Mouse (Mus musculus) adrenal gland, adult 18-20 months (tissue): Measurements from ENCODE around the gene Cby1. TPM values are rescaled to one million over a fixed set of nuclear protein-coding genes. Genes with fewer than 3 reads are reported as not detected.
"Not testable (repeated sequence)": the region's sequence is repeated elsewhere in the genome, so short reads cannot be mapped to it uniquely, and the experiment has no call there.

Source experiments
- DNase-seq, 2 experiments: peaks; one replicate each; pipeline ENCODE4 v3.0.0; 2021 to 2022; ENCODE audit warnings: low spot score in 2 of 2
- total RNA-seq, 2 experiments: library from RNA; stranded (reverse); gene quantifications; 1 replicate in 1 of 2; 2 replicates in 1 of 2; pipeline ENCODE4 v1.2.3; 2021

The Cby1 gene
- total RNA-seq, 2 experiments from 2014 or later = 16.9 to 18.7 TPM

DNA sequence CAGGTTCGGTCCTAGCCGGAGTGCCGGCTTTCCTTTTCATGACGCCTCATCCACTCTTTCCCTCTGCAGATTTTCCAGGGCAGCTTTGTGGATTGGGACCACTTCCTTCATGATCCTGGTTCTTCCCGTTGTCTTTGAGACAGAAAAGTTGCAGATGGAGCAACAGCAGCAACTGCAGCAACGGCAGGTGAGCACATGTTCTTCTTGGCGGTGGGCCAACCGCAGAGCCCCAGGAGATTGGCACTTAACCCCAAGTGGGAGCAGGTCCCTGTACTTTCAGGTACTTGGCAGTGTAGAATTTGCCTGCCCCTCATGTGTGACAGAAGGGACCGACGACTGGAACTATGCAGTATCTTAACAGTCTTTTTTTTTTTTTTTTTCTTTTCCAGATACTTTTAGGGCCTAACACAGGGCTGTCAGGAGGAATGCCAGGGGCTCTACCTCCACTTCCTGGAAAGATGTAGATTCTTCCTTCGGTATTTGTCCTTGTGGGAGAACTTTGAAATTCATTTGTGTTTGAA, 12.9 kb downstream of the Cby1 start:
- DNase-seq = not testable (repeated sequence)

DNA sequence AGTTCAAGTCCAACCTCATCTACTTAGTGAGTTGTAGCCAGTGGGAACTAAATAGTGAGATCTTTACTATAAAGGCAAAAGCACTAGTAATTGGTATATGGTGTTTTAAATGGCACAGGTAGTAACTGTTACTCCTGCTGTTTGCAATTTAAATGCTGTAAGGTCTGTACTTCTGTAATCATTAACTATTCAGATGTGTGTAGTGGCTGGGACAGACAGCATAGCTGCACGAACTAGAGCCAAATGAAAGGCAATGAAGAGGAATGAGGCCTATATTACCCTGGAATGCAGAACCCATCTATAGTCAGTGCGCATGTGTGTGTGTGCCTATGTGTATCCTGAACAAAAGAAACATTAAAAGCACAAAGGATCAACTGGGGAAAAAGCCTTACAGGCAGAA, 18.9 kb downstream of the Cby1 start:
- DNase-seq = no peak

DNA sequence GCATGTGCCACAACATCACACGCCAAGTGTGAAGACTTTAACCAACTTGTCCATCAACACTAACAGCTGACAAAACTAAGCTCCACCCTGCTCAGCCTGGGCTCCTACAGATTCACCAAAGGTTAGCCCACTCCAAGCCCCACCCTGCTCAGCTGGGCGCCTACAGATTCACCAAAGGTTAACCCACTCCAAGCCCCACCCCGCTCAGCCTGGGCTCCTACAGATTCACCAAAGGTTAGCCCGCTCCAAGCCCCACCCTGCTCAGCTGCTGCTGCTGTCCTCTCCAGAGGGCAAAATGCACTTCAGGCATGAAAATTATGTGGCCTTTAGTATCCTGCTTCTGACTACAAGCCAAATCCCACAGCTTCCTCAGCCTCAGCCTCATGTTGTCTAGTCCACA, 23.0 kb downstream of the Cby1 start:
- no peak for DNase-seq

DNA sequence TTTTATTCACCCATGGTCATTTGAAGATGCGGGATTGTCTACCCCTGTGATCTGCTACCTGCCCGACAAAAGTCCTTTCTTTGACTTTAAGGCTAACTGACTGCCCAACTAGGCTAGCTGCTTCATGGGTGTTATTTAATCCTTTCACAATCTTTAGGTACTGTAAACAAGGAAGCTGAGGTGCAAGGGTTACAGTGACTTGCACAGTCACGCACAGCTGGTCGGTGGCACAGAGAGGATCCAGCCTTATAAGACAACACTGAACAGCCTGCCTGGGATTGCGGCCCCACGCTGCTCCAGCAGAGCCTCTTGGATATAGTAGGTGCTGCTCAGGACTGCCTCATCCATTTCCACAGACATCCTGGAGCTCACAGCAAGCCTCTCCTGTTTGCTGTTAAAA, 24.1 kb downstream of the Cby1 start:
- no peak for DNase-seq

DNA sequence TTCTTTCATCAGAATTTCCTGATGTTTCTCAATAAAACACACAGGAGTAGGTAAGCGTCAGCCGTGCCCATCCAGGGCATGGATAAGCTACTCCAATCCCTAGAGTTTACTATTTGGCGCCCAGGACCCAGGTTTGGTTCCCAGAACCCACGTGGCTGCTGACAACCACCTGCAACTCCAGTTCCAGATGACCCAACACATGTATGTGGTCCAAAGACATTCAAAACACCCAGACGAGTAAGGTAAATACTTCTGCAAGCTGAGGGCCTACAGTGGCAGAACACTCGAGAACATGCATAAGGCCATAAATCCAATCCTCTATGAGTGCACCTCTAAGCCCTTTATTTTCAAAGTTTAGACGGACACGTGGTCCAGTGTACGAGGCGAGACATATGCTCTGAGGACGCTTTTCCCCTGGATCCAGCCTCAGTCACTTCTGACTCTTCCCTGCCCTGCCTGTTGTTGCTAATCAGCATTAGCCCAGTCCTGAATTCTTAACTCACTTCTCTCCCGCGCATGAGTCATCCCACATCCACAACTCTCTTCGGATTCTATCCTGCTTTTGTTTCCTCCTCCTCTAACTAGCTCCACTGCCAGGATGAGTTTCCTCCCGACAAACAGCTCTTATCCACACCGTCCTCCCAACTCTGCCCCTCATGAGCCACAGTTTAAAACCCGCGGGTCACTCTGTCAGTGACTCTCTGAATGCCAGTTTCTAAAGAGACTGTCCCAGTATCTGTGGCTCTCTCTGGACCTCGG, 24.9 kb downstream of the Cby1 start:
- peak in 1 of 2 experiments; percentile 25 for DNase-seq

DNA sequence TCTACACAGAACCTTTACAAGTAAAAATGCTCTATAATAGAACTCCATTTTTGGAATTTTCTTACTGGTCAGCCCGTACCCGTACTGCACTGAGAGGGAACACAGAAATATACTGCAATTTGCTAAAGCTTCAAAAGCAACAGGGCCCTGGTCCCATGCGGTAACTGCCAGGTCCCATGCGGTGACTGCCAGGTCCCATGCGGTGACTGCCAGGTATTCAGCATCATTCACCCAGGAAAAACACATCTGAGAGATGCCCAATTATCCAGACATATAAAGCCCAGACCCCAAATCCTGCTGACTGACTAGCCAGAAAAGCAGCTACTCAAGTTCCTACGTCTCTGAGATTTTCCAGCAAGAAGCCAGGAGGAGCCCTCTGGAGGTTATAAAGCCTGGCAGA, 25.6 kb downstream of the Cby1 start:
- DNase-seq = no peak

DNA sequence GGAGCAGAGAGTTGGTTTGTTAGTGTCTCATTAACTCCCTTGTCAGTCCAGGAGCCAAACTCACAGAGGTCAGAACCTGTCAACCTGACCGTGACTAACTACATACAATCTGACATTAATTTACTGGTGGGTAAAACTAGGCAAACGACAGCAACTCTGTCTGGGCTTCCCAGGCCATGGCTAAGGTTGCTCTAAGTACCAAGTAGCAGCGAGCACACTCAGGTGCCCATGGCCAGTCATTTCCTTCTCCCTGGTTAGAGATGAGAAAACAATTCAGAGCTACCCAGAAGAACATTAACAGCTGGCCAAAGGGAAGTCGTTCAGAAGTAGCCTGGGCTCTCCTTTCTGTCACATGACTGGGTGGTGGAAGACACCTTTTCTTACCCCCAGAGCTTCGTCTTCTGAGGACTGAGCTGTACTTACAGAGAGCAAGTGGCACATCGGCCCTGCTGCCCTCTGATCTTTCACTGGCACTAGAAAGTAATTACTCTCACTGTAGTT, 26.2 kb downstream of the Cby1 start:
- no peak for DNase-seq

DNA sequence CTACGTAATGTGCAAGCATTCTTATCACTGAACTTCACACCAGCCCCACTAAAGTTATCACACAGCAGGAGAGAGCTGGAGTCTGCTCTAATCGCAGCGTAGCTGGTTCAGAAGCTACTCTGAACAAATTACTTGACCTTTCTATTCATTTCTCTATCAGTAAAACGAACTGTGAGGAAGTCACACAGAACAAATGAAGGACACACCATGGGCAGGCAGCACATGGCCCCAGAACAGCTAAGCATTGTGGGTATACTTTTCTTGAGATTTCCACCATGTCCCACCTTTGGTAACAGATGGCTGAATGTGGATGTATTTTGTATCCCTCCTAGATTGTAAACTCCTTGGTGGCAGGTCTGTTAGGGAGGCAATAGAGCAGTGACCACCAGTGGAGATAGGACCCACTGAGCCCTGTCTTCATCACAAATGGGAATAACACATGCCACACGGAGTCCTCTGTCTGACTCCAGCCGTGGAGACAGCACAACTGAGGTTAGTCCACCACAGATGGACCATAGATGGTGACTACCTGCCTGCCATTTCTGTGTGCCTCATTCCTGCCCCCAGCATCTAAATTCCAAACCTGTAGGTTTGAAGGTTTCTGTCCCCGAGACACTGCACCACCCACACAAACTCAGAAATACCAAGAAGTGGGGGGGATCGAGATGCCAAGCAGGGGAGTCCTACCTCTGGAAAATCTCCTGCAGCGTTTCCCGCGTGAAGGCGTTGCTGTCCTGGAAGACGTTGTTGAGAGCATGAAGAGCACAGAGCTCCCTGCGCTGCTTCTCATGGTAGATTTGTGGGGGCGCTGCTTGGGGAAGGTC, 27.3 kb downstream of the Cby1 start:
- no peak for DNase-seq

DNA sequence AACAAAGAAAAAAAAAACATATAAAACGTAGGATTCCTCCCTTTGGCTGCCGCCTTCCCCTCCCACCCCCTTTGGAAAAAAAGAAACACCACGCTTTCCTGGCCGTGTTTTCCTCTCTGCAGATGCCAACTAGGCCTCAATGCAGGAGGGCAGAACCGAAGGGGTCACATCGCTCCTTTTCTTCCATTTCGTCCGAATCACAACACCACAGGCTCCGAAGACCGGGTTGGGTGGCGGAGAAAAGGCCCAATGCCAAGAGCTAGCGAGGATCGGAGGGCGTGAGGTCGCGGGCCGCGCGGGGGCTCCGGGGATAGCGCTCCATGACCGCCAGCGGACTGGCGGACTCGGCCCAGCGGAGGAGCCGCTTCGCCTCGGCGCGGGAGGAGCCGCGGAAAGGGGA, 28.2 kb downstream of the Cby1 start:
- no peak for DNase-seq

DNA sequence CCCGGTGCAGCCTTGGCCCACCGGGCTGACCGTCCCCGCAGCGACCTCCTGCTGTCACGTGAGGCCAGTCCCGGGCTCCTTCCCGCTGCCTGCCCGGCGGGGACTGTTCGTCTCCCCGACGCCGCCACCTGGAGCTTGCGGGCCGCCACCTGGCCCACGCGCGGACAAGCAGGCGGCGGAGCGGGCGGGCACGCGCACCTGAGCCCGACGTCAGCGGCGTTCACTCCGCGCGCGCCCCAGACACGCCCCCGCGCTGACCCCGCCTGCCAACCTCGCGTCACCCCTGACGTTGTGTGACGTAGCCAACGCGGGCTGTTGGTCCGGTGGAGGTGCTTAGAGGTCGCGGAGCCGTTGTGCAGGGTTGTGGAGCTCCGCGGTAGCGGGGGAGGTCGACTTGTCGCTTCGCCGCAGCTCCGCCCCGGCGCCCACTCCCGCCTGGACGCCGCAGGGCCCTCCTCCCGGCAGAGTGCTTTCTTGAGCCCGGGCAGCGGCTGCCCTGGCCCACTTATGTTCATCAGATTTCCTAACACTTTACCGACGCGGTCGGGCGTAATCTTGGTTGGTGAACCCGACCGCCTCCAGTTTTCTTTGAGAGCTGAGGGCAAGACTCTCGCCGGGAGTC, 28.8 kb downstream of the Cby1 start, which contains the start of gene Josd1:
Josd1 (minus strand) TSS at position 274 of the 622 bp plus-strand sequence.
- peak; percentile 98 to 99 for DNase-seq

DNA sequence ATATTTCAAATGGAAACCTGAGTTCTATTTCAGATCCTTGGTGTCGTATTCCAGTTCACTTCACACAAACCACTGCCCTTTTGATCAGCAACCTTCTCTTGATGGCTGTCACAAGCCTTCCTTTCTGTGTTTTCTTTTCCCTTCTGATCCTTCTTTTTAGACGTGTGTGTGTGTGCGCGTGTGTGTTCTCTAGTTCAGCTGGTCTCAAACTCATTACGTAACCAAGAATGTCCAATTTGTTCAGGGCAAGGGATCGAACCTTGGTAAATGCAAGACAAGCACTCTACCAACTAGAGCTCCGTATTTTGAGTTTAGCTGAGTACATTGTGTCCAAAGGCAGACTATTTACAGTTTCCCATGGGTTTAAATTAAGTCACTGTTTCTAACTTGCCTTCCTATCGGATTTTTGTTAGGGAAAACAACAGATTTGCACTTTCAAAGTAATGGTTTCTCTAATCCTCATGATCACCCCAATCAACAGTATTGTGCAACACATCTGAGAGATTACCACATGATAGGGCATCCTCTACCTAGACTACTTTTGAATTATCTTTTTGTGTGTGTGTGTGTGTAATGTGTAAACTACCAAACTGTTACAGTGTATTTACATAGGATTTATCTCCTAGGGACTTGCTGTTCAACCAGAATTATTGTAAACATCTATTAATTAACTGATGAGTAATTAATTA, 29.4 kb downstream of the Cby1 start:
- no peak for DNase-seq

DNA sequence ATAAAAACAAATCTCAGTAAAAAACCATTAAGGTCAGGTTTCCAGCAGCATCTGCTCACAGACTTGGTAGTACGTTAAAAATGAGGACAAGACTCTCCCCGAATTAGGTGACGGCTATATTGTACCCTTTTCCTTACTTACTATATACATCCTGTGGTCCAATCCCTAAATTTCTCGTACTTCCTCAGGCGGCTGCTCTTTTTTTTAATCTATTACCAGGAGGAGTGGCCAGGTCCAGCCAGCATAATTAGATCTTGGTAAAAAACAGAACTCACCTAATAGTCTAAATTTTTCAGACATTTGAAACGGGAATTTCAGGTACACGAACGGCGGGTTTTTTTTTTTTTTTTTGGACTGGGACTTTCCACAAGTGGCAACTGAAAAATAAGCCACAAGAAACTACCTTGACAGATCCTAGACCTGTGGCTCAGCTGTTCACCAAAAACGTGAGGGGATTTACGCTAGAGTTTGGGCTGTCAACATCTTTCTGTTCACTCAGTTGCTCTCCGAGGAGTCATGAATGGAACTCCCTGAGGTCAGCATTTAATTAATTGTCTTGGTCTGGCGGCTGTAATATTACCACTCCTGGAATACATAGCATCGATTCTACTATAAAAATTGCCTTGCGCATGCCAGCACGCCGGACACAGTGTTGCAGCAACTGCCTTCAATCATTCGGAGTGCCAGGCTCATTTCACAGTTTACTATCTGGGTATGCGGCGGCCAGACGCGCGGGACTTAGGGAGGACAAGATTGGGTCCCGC, 30.8 kb downstream of the Cby1 start:
- no peak for DNase-seq

DNA sequence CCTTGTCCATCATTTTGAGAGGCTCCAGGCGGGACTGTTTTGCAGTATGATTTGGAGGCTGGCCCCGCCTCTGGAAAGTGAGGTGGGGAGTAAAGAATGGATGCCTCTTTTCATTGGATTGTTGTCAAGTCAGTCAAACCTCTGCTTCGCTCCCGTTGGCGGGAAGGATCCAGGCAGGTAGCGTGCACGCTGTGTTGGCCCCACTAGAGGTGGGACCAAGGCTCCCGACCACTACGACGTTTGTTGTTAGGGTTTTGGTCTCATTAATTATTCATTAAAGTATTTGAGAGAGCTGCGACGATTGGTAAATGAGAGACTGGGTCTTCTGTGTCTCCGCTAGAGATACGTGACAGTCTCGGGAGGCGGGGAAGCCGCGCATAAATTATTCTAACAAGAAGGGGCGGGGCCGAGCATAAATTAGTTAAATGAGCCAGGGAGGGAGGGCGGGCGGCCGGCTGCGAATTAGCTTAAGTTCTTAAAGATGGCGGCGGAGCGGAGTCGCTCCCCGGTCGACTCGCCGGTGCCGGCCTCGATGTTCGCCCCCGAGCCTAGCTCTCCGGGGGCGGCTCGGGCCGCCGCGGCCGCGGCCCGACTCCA, 31.5 kb downstream of the Cby1 start, which contains the start of gene Gtpbp1:
Gtpbp1 (plus strand) TSS at position 420 of the 597 bp plus-strand sequence.
- DNase-seq = peak; percentile 86 to 88

DNA sequence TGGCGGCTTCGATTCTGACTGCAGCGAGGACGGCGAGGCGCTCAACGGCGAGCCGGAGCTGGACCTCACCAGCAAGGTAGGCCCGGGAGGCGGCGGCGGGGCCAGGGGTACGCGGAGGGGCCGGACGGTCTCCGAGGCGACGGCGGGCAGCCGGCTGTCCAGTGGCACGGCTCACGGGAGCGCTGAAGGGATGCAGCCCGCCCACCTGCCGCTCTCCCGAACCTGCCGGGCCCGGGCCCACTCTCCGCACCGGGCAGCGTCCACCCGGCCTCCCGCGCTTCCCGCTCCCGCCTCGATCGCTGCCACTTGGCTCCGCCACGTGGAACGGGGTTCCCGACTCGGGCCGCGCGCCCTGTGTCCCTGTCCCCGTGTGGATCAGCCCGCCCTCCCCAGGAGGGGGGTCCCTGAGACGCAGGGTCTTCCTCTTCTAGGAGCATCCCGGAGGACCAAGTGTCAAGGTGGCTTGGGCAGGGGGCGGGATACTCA, 32.1 kb downstream of the Cby1 start:
- DNase-seq = peak; percentile 53 to 60

DNA sequence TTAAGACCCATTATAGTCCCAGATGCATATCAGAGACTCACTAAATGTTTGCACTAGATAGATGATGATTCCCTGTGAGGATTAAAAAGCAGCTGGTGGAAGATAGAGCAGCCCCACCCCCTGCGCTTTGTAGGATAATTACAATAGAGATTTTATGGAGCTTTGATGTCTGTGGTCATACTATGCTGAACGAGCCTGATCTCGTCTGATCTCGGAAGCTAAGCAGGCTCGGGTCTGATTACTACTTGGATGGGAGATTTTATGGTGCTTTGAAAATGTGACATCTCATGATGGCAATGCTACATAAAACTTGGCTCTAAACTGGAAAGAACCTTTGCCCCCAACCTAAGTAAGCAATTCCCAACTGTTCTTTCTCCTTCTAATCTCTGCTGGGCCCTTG, 33.3 kb downstream of the Cby1 start:
- DNase-seq = no peak

DNA sequence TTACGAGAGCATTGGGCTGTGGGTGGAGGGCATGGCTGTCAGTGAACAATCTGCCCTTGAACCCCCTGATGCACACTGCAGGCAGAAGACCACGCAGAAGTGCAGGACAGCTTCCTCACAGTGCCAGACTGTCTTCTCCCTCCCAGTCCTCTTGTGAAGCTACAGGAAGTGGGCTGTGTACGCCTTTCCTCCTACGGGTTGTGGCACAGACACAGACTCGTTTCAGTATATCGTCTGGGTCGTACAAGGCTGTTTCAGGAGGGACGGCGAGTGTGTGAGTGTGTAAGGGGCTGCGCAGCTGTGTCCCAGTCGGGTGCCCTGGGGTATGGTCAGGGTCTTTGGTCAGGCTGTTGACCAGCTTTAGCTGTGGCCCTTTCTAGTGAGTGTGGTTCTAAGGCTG, 34.7 kb downstream of the Cby1 start:
- no peak for DNase-seq

DNA sequence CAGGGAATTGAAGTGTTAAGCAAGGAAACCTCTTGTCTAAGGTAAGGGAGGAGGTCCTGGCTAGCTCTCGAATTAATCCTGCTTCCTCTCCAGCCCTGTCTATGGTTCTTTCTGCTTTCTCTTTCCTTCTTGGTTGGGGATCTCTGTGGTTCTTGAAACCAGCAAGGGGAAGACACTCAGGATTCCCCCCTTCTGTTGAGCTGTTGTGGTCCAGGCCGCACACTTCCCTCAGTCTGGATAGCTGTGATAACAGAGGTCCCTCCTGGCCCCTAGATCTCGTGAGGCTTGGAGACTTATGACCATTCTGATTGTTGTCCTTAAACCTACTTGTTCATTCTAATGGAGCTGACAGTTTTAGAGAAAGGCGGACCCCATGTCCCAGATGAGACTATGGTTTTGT, 35.5 kb downstream of the Cby1 start:
- no peak for DNase-seq

DNA sequence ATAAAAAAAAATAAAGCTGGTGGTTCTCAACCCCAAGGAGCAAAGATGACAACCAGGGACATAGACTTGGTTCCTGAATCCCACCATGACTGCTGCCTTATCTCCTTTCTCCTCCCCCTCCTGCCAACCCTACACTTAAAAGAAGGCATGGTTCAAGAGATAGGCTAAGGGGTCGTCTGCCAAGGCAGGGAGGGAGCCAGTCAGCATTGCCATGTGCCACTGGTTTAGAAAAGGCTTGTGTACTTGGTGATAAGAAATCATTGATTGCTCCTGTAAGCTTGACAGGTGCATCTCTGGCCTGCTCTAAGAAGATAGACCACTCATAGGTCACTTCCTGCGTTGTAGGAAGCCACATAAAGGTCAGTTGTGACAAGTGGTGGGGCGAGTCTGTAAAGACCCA, 36.5 kb downstream of the Cby1 start:
- DNase-seq = no peak

DNA sequence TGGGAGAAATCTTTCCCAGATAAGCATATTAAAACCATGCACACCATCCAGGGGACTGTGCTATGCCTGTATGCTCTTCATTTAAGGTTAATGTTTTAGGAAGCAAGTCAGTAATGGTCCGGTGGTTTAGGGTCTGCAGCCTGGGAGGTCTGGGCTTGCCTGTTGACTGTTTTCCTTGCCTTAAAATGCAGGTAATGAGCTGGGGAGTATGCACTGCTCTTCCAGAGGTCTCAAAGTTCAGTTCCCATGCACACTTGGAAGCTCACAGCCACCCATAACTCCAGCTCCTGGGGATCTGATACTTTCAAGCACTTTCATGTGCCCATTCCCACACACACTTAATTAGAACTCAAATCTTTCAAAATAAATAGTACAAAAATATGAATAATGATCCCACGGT, 37.5 kb downstream of the Cby1 start:
- no peak for DNase-seq
